8 mouse cellular contexts compared by ENCODE assay signal in the genomic region with DNA sequence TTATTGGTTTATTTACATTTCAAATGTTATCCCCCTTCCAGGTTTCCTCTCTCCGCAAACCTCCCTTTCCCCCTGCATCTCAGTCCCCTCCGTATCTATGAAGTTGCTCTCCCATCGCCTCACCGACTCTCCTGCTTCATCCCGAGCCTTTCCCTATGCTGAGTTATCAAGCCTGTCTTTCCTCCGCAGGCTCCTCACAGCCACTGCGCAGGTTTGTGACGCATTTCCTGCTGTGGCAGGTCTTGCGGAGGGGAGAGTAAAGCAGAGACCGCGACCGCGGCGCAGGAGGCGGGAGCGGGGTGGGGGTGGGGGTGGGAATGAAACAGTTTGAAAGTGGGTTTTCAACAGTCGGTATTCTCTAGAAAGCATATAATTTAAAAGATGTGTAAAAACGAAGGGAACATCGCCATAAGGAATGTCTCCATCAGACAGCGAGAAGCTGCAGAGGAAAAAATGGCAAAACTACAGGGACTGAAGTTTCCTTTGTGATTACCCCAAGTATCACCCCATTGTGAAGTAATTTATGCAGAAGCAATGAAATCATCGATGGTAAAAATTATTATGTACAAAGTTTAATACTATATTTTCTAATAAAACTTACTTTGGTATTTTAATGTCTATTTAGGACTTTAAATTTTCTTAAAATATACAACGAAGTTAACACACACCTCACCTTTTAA.
A peak's percentile ranks its signal among the peaks of the same experiment; 100 is the strongest.
DNase-seq lines count a peak whose midpoint lies in the region; ATAC-seq and TF ChIP-seq lines count a peak whose summit lies in the region.
"Not testable (repeated sequence)": the region's sequence is repeated elsewhere in the genome, so short reads cannot be mapped to it uniquely, and the experiment has no call there.

No protein-coding gene starts in this region.

- peak; percentile 100 for ATAC-seq in forebrain, embryonic 14.5 days
- peak; percentile 81 for ATAC-seq in liver, embryonic 15.5 days (ENCODE audit: insufficient read depth)

- not testable (repeated sequence) for H3K9me3 ChIP-seq in forebrain, embryonic 14.5 days (replicated peaks; ENCODE audit: control insufficient read depth, low read length); liver, embryonic 15.5 days (replicated peaks)

- peak overlapping the region; percentile 28; the same call in 1 of the 2 replicates for H3K4me2 ChIP-seq in forebrain, embryonic 14.5 days (ENCODE audit: low read length)
- H3K4me2 ChIP-seq in liver, embryonic 15.5 days, result peak overlapping the region; percentile 60

- 24% methylated on average over 22 of the region's 22 CpGs for WGBS in forebrain, embryonic 14.5 days
- 14% methylated on average over 22 of the region's 22 CpGs for WGBS in liver, embryonic 15.5 days (ENCODE audit: insufficient replicate concordance)

- H3K9ac ChIP-seq in forebrain, embryonic 14.5 days (ENCODE audit: low read length), result peak overlapping the region; percentile 51; the same call in 1 of the 2 replicates
- not testable (repeated sequence) for H3K9ac ChIP-seq in liver, embryonic 15.5 days

- not testable (repeated sequence) for H3K27me3 ChIP-seq in forebrain, embryonic 14.5 days (replicated peaks; ENCODE audit: control insufficient read depth, insufficient read depth, low read length); liver, embryonic 15.5 days; testis, adult 2 months (ENCODE audit: control insufficient read depth, insufficient read depth, low read length)

- not testable (repeated sequence) for H3K4me1 ChIP-seq in forebrain, embryonic 14.5 days (ENCODE audit: control insufficient read depth, insufficient read depth, low read length); liver, embryonic 15.5 days (replicated peaks); testis, adult 2 months (ENCODE audit: control insufficient read depth, insufficient read depth, low read length)

- H3K36me3 ChIP-seq in forebrain, embryonic 14.5 days (ENCODE audit: control insufficient read depth, insufficient read depth, low read length); liver, embryonic 15.5 days (replicated peaks); testis, adult 2 months (ENCODE audit: control insufficient read depth, insufficient read depth, low read length): not testable (repeated sequence)

- TF ChIP-seq POLR2A in testis, adult 2 months (IDR thresholded peaks at IDR 0.05; ENCODE audit: control insufficient read depth, low read depth, low read length), result peak; percentile 86

- TF ChIP-seq CTCF in testis, adult 2 months (IDR thresholded peaks at IDR 0.05; ENCODE audit: control insufficient read depth, insufficient read depth, insufficient replicate concordance, low read depth, low read length), result not testable (repeated sequence)

- H3K4me3 ChIP-seq in forebrain, embryonic 14.5 days (ENCODE audit: low read depth, low read length), result peak overlapping the region; percentile 26
- peak overlapping the region; percentile 49 for H3K4me3 ChIP-seq in liver, embryonic 15.5 days (replicated peaks)
- H3K4me3 ChIP-seq in testis, adult 2 months (ENCODE audit: control insufficient read depth, low read depth, low read length), result peak overlapping the region; percentile 89

- peak; percentile 68 for DNase-seq in adipocyte (ENCODE audit: low spot score)
- DNase-seq in cerebellum, postnatal 10 days, result peak; percentile 60 to 68
- DNase-seq in forebrain, embryonic 14.5 days (ENCODE audit: low spot score), result peak; percentile 85
- peak; percentile 46 for DNase-seq in heart, postnatal 4 days
- peak; percentile 21 for DNase-seq in kidney, postnatal 14 days
- DNase-seq in neural tube, embryonic 10.5 days (ENCODE audit: extremely low spot score, low spot score), result peak; percentile 62

- not testable (repeated sequence) for H3K27ac ChIP-seq in forebrain, embryonic 14.5 days (ENCODE audit: low read depth, low read length); liver, embryonic 15.5 days (replicated peaks)
- peak overlapping the region; percentile 76 for H3K27ac ChIP-seq in testis, adult 2 months (ENCODE audit: control insufficient read depth, insufficient read depth, low read depth, low read length)

Comparison
In these comparisons a context has a peak if more than half of its experiments do, and no peak if none do; other contexts are left out.
1. DNase-seq: peak in every context shown above with its lines; median percentile 85 in forebrain, embryonic 14.5 days; 68 in adipocyte; 64 in cerebellum, postnatal 10 days; 62 in neural tube, embryonic 10.5 days; 46 in heart, postnatal 4 days; 21 in kidney, postnatal 14 days.
2. H3K4me3 ChIP-seq: peak in every context shown above with its lines; median percentile 89 in testis, adult 2 months; 49 in liver, embryonic 15.5 days; 26 in forebrain, embryonic 14.5 days.